Mouse (Mus musculus) midbrain, embryonic 12.5 days (tissue): ENCODE data around the gene Rfc4. TPM values are rescaled to one million over a fixed set of nuclear protein-coding genes. Genes with fewer than 3 reads are reported as not detected.
A peak's percentile ranks its signal among the peaks of the same experiment; 100 is the strongest.
"Not testable (repeated sequence)": the region's sequence is repeated elsewhere in the genome, so short reads cannot be mapped to it uniquely, and the experiment has no call there.

Experiments used
- ATAC-seq: fragments of 200-750 bp; cut with Nextera tagmentation; 2 replicates; pipeline ENCODE4 v1.8.0; 2017; ENCODE audit warnings: low read depth, moderate TSS enrichment, moderate library complexity; ENCODE audit not compliant: low FRiP score
- H3K27ac ChIP-seq: fragments of 300-500 bp; sonication (generic); replicated peaks from 2 replicates; pipeline ENCODE4 v1.5.1; 2016; ENCODE audit warnings: mild to moderate bottlenecking
- H3K27me3 ChIP-seq: fragments of 300-500 bp; sonication (generic); 2 replicates; pipeline ENCODE4 v1.6.1; 2016; ENCODE audit warnings: mild to moderate bottlenecking
- H3K36me3 ChIP-seq: fragments of 300-500 bp; sonication (generic); 2 replicates; pipeline ENCODE4 v1.6.1; 2016
- H3K4me1 ChIP-seq: fragments of 300-500 bp; sonication (generic); 2 replicates; pipeline ENCODE4 v1.6.1; 2016
- H3K4me2 ChIP-seq: fragments of 300-500 bp; sonication (generic); replicated peaks from 2 replicates; pipeline ENCODE4 v1.6.1; 2016; ENCODE audit warnings: mild to moderate bottlenecking, moderate library complexity
- H3K4me3 ChIP-seq: fragments of 300-500 bp; sonication (generic); 2 replicates; pipeline ENCODE4 v1.5.1; 2016; ENCODE audit warnings: mild to moderate bottlenecking
- H3K9ac ChIP-seq: fragments of 300-500 bp; sonication (generic); replicated peaks from 2 replicates; pipeline ENCODE4 v1.6.1; 2016; ENCODE audit warnings: mild to moderate bottlenecking, moderate library complexity
- H3K9me3 ChIP-seq: fragments of 300-500 bp; sonication (generic); 2 replicates; pipeline ENCODE4 v1.6.1; 2016; ENCODE audit warnings: mild to moderate bottlenecking
- WGBS: fragments of 180-500 bp; shearing (Covaris S2); methylation state at CpG from one replicate; pipeline ENCODE4 v1.1.7; 2016; 5-methylcytosine and 5-hydroxymethylcytosine counted together
- polyA plus RNA-seq: library from polyadenylated mRNA; unstranded; fragments of >200 nt; fragmentation: Nextera tagmentation; extraction: Ambion mirVana; gene quantifications from 2 replicates; pipeline ENCODE4 v1.2.1, GENCODE M21; 2016

Gene Rfc4
- polyA plus RNA-seq, 1 experiment from 2014 or later = 162 TPM

- ATAC-seq = peak; percentile 91
- under 1% methylated on average over 52 of the region's 52 CpGs for WGBS
- peaks cover 39% of the 10 kb centered on the region for H3K36me3 ChIP-seq
- no peaks in the 10 kb centered on the region for H3K9me3 ChIP-seq
- peak overlapping the region; percentile 91 for H3K4me2 ChIP-seq
- peak overlapping the region; percentile 96 for H3K27ac ChIP-seq
- H3K4me1 ChIP-seq = peaks cover 23% of the 10 kb centered on the region
- peak overlapping the region; percentile 99 for H3K9ac ChIP-seq
- H3K4me3 ChIP-seq = peak overlapping the region; percentile 91
- peaks cover 8% of the 10 kb centered on the region; the same call in 1 of the 2 replicates for H3K27me3 ChIP-seq
These were observed 19.4 kb downstream of the Rfc4 start for GRCm38 (mm10) chr16:23107946-23108759.

GRCm38 (mm10) chr16:23107231-23107942 lies 20.1 kb downstream of the Rfc4 start, which contains the start of gene Eif4a2:
Gene Eif4a2, plus strand, starts transcription at chr16:23107444.
- peak; percentile 91 for ATAC-seq
- H3K27ac ChIP-seq = peak within 1 kb of the TSS; percentile 96
- peak within 1 kb of the TSS; percentile 99 for H3K9ac ChIP-seq
- peak within 1 kb of the TSS; percentile 91 for H3K4me2 ChIP-seq
- H3K27me3 ChIP-seq = peaks cover 15% of the 10 kb centered on the region
- peak within 1 kb of the TSS; percentile 91 for H3K4me3 ChIP-seq
- under 1% methylated on average over 71 of the region's 71 CpGs for WGBS
- peaks cover 26% of the 10 kb centered on the region for H3K4me1 ChIP-seq
- no peaks in the 10 kb centered on the region for H3K9me3 ChIP-seq
- H3K36me3 ChIP-seq = peaks cover 31% of the 10 kb centered on the region

GRCm38 (mm10) chr16:23106121-23106520 lies 21.4 kb downstream of the Rfc4 start:
- 81% methylated on average over 7 of the region's 7 CpGs for WGBS
- Histone ChIP-seq H3K9me3 (no peaks in the 10 kb centered on the region), H3K4me1 (peaks cover 21% of the 10 kb centered on the region), H3K36me3 (peaks cover 18% of the 10 kb centered on the region), H3K4me3 (no peak overlapping the region), H3K4me2 (no peak overlapping the region), H3K27me3 (peaks cover 16% of the 10 kb centered on the region), H3K27ac (no peak overlapping the region), H3K9ac (no peak overlapping the region)
- ATAC-seq = no peak

- 52% methylated on average over 2 of the region's 2 CpGs for WGBS
- H3K9ac ChIP-seq = no peak overlapping the region
- peaks cover 2% of the 10 kb centered on the region; the same call in 1 of the 2 replicates for H3K36me3 ChIP-seq
- H3K4me3 ChIP-seq = no peak overlapping the region
- no peaks in the 10 kb centered on the region for H3K9me3 ChIP-seq
- no peak for ATAC-seq
- H3K27ac ChIP-seq = no peak overlapping the region
- no peak overlapping the region for H3K4me2 ChIP-seq
- peaks cover 29% of the 10 kb centered on the region for H3K27me3 ChIP-seq
- H3K4me1 ChIP-seq = peaks cover 19% of the 10 kb centered on the region
These were observed 23.7 kb downstream of the Rfc4 start for GRCm38 (mm10) chr16:23103841-23104240.

- Histone ChIP-seq H3K27ac (no peak overlapping the region), H3K9me3 (no peaks in the 10 kb centered on the region), H3K4me1 (peaks cover 18% of the 10 kb centered on the region), H3K9ac (0 out of 2 replicates have a peak overlapping the region, but pooled peaks have one; percentile 12), H3K4me2 (peak overlapping the region; percentile 45), H3K4me3 (0 out of 2 replicates have a peak overlapping the region, but pooled peaks have one; percentile 18), H3K36me3 (no peaks in the 10 kb centered on the region), H3K27me3 (peaks cover 29% of the 10 kb centered on the region)
- ATAC-seq = no peak
- 42% methylated on average over 17 of the region's 17 CpGs for WGBS
These were observed 24.3 kb downstream of the Rfc4 start for GRCm38 (mm10) chr16:23103038-23103745.

GRCm38 (mm10) chr16:23102340-23103037 lies 25.0 kb downstream of the Rfc4 start:
- no peaks in the 10 kb centered on the region for H3K9me3 ChIP-seq
- peak overlapping the region; percentile 18; the same call in 1 of the 2 replicates for H3K4me3 ChIP-seq
- no peaks in the 10 kb centered on the region for H3K36me3 ChIP-seq
- ATAC-seq = no peak
- H3K27me3 ChIP-seq = peaks cover 29% of the 10 kb centered on the region
- H3K9ac ChIP-seq = 0 out of 2 replicates have a peak overlapping the region, but pooled peaks have one; percentile 12
- H3K4me1 ChIP-seq = peaks cover 18% of the 10 kb centered on the region
- no peak overlapping the region for H3K27ac ChIP-seq
- WGBS = 14% methylated on average over 15 of the region's 15 CpGs
- peak overlapping the region; percentile 45 for H3K4me2 ChIP-seq

- Histone ChIP-seq H3K27ac (no peak overlapping the region), H3K9ac (peak overlapping the region; percentile 41; the same call in 1 of the 2 replicates), H3K4me2 (peak overlapping the region; percentile 54), H3K9me3 (no peaks in the 10 kb centered on the region), H3K27me3 (peaks cover 29% of the 10 kb centered on the region), H3K4me3 (peak overlapping the region; percentile 31), H3K36me3 (no peaks in the 10 kb centered on the region), H3K4me1 (peaks cover 18% of the 10 kb centered on the region)
- ATAC-seq = no peak
- 12% methylated on average over 10 of the region's 10 CpGs for WGBS
These were observed 26.9 kb downstream of the Rfc4 start for GRCm38 (mm10) chr16:23100613-23101012.

GRCm38 (mm10) chr16:23100099-23100575 lies 27.4 kb downstream of the Rfc4 start:
- Histone ChIP-seq H3K9ac (peak overlapping the region; percentile 41), H3K9me3 (no peaks in the 10 kb centered on the region), H3K4me3 (peak overlapping the region; percentile 31), H3K27me3 (peaks cover 29% of the 10 kb centered on the region), H3K4me2 (peak overlapping the region; percentile 54), H3K27ac (no peak overlapping the region), H3K36me3 (no peaks in the 10 kb centered on the region), H3K4me1 (peaks cover 18% of the 10 kb centered on the region)
- WGBS = 2% methylated on average over 8 of the region's 9 CpGs
- peak; percentile 76; the same call in 1 of the 2 replicates for ATAC-seq

GRCm38 (mm10) chr16:23099632-23100031 lies 27.9 kb downstream of the Rfc4 start:
- whole genome bisulfite sequencing = 1% methylated on average over 12 of the region's 12 CpGs
- H3K27ac ChIP-seq = no peak overlapping the region
- no peaks in the 10 kb centered on the region for H3K36me3 ChIP-seq
- no peaks in the 10 kb centered on the region for H3K9me3 ChIP-seq
- ATAC-seq = 0 out of 2 replicates have a peak, but pooled peaks have one; percentile 23
- H3K4me3 ChIP-seq = peak overlapping the region; percentile 31
- peak overlapping the region; percentile 41 for H3K9ac ChIP-seq
- H3K4me1 ChIP-seq = peaks cover 18% of the 10 kb centered on the region
- H3K27me3 ChIP-seq = peaks cover 29% of the 10 kb centered on the region
- peak overlapping the region; percentile 54 for H3K4me2 ChIP-seq

GRCm38 (mm10) chr16:23098105-23098452 lies 29.5 kb downstream of the Rfc4 start:
- ATAC-seq, H3K36me3 ChIP-seq: not testable (repeated sequence)
- 95% methylated on average over 1 of the region's 1 CpGs for whole genome bisulfite sequencing

More at GRCm38 (mm10) chr16:23098105-23098452, 29.5 kb downstream of the Rfc4 start:
- Histone ChIP-seq H3K4me1 (peaks cover 18% of the 10 kb centered on the region), H3K27me3 (peaks cover 21% of the 10 kb centered on the region)
- H3K9ac ChIP-seq, H3K4me2 ChIP-seq, H3K27ac ChIP-seq, H3K9me3 ChIP-seq, H3K4me3 ChIP-seq: not testable (repeated sequence)
